Mouse (Mus musculus) myocyte (in vitro differentiated cells): Measurements from ENCODE around the gene Vsig10.

Experiments
- CEBPB ChIP-seq: IDR thresholded peaks from 2 replicates; pipeline ENCODE4 v1.6.1; 2011; ENCODE audit warnings: mild to moderate bottlenecking, moderate library complexity; ENCODE audit not compliant: poor library complexity, insufficient read depth, severe bottlenecking
- E2F4 ChIP-seq: IDR thresholded peaks from one replicate; pipeline ENCODE4 v1.6.1; 2011; ENCODE audit warnings: mild to moderate bottlenecking, control low read depth, moderate library complexity; ENCODE audit not compliant: insufficient read depth
- MAX ChIP-seq: IDR thresholded peaks from one replicate; pipeline ENCODE4 v1.6.1; 2011; ENCODE audit warnings: low read depth, mild to moderate bottlenecking, control low read depth
- MYOD1 ChIP-seq, 3 experiments: IDR thresholded peaks; one replicate each; pipeline ENCODE4 v1.6.1; 2011; ENCODE audit warnings: control low read depth in 2 of 3, low read depth in 2 of 3, mild to moderate bottlenecking in 2 of 3, moderate library complexity in 1 of 3; ENCODE audit not compliant: insufficient read length in 2 of 3, control insufficient read depth in 1 of 3
- MYOG ChIP-seq, 3 experiments: IDR thresholded peaks; one replicate each; pipeline ENCODE4 v1.6.1; 2011; ENCODE audit warnings: control low read depth in 2 of 3, low read depth in 2 of 3, mild to moderate bottlenecking in 2 of 3; ENCODE audit not compliant: insufficient read length in 2 of 3, control insufficient read depth in 1 of 3, insufficient read depth in 1 of 3
- POLR2A ChIP-seq: IDR thresholded peaks from one replicate; pipeline ENCODE4 v1.6.1; 2011; ENCODE audit warnings: low read depth, mild to moderate bottlenecking, control low read depth, moderate library complexity; ENCODE audit not compliant: insufficient read length
- POLR2AphosphoS2 ChIP-seq: IDR thresholded peaks from one replicate; pipeline ENCODE4 v1.6.1; 2011; ENCODE audit warnings: low read depth, control low read depth; ENCODE audit not compliant: insufficient read length
- REST ChIP-seq: IDR thresholded peaks from one replicate; pipeline ENCODE4 v1.6.1; 2011; ENCODE audit warnings: mild to moderate bottlenecking, control low read depth, moderate library complexity; ENCODE audit not compliant: insufficient read depth, insufficient read length
- SRF ChIP-seq: IDR thresholded peaks from one replicate; pipeline ENCODE4 v1.6.1; 2011; ENCODE audit warnings: low read depth; ENCODE audit not compliant: control insufficient read depth, insufficient read length
- TCF12 ChIP-seq: IDR thresholded peaks from one replicate; pipeline ENCODE4 v1.6.1; 2011; ENCODE audit warnings: mild to moderate bottlenecking, control low read depth; ENCODE audit not compliant: poor library complexity, insufficient read depth, severe bottlenecking

- TF ChIP-seq E2F4 (no peak), POLR2A (no peak), POLR2AphosphoS2 (no peak), MYOG (IDR thresholded peaks at IDR 0.05; ENCODE audit: control insufficient read depth in 1 of 3, insufficient read depth in 1 of 3, insufficient read length in 2 of 3, low read depth in 2 of 3) (no peak), CEBPB (no peak), MYOD1 (IDR thresholded peaks at IDR 0.05; ENCODE audit: control insufficient read depth in 1 of 3, insufficient read length in 2 of 3, low read depth in 2 of 3) (no peak), SRF (no peak), REST (no peak), TCF12 (no peak), MAX (no peak)
These were observed 5.5 kb upstream of the Vsig10 start for GRCm38 (mm10) chr5:117313420-117313819.
